Mouse (Mus musculus) midbrain, postnatal 0 days (tissue): Measurements from ENCODE around the gene Umodl1. TPM values are rescaled to one million over a fixed set of nuclear protein-coding genes. Genes with fewer than 3 reads are reported as not detected.

Experiments used
- ATAC-seq: fragments of 200-750 bp; cut with Nextera tagmentation; 2 replicates; pipeline ENCODE4 v1.8.0; 2017; ENCODE audit warnings: moderate number of reproducible peaks, mild to moderate bottlenecking, moderate TSS enrichment, moderate library complexity; ENCODE audit not compliant: low FRiP score
- DNase-seq: peaks from one replicate; pipeline ENCODE4 v3.0.0-alpha.2; 2015; ENCODE audit warnings: low spot score
- H3K27ac ChIP-seq: fragments of 300-500 bp; sonication (generic); 2 replicates; pipeline ENCODE4 v1.5.1; 2014; ENCODE audit warnings: low read depth, mild to moderate bottlenecking, low read length, mixed read lengths
- H3K27me3 ChIP-seq: fragments of 300-500 bp; sonication (generic); 2 replicates; pipeline ENCODE4 v1.6.1; 2014; ENCODE audit warnings: low read length, control low read depth, mixed read lengths; ENCODE audit not compliant: insufficient read depth
- H3K36me3 ChIP-seq: fragments of 300-500 bp; sonication (generic); 2 replicates; pipeline ENCODE4 v1.6.1; 2014; ENCODE audit warnings: low read length, control low read depth, mixed read lengths; ENCODE audit not compliant: insufficient read depth
- H3K4me1 ChIP-seq: fragments of 300-500 bp; sonication (generic); 2 replicates; pipeline ENCODE4 v1.6.1; 2014; ENCODE audit warnings: mild to moderate bottlenecking, control low read depth, antibody characterized with exemption, low read length, mixed read lengths; ENCODE audit not compliant: insufficient read depth
- H3K4me2 ChIP-seq: fragments of 300-500 bp; sonication (generic); 2 replicates; pipeline ENCODE4 v1.6.1; 2014; ENCODE audit warnings: low read depth, mild to moderate bottlenecking, low read length, mixed read lengths; ENCODE audit not compliant: poor library complexity, severe bottlenecking
- H3K4me3 ChIP-seq: fragments of 300-500 bp; sonication (generic); 2 replicates; pipeline ENCODE4 v1.5.1; 2014; ENCODE audit warnings: low read depth, mild to moderate bottlenecking, low read length, moderate library complexity
- H3K9ac ChIP-seq: fragments of 300-500 bp; sonication (generic); replicated peaks from 2 replicates; pipeline ENCODE4 v1.6.1; 2014; ENCODE audit warnings: mild to moderate bottlenecking, low read length, moderate library complexity, mixed read lengths; ENCODE audit not compliant: poor library complexity, severe bottlenecking
- H3K9me3 ChIP-seq: fragments of 300-500 bp; sonication (generic); 2 replicates; pipeline ENCODE4 v1.6.1; 2016; ENCODE audit warnings: low read length, control low read depth
- CTCF ChIP-seq: IDR thresholded peaks from 2 replicates; pipeline ENCODE4 v1.5.1; 2016; ENCODE audit warnings: antibody characterized with exemption, mild to moderate bottlenecking
- WGBS: fragments of 180-500 bp; shearing (Covaris S2); extraction: QIAGEN DNeasy Blood & Tissue Kit; methylation state at CpG from one replicate; pipeline ENCODE4 v1.1.7; 2014; 5-methylcytosine and 5-hydroxymethylcytosine counted together
- polyA plus RNA-seq: library from polyadenylated mRNA; unstranded; fragments of >200 nt; fragmentation: Nextera tagmentation; extraction: Ambion mirVana; gene quantifications from 2 replicates; pipeline ENCODE4 v1.2.1, GENCODE M21; 2015
- total RNA-seq: library from RNA; depleted of rRNA; stranded (reverse); fragments of >200 nt; gene quantifications from 2 replicates; pipeline ENCODE4 v1.2.3, GENCODE M21; 2014

Umodl1 gene
- total and polyA plus RNA-seq, 2 experiments from 2014 or later: 0.12 to 0.16 TPM

- H3K4me2 ChIP-seq: no peak overlapping the region
- 0 out of 2 replicates have a peak, but pooled peaks cover 3% of the 10 kb centered on the region for H3K9me3 ChIP-seq
- H3K4me1 ChIP-seq: no peaks in the 10 kb centered on the region
- ATAC-seq (no peak), DNase-seq (no peak)
- no peak for TF ChIP-seq CTCF
- H3K27ac ChIP-seq: no peak overlapping the region
- 78% methylated on average over 6 of the region's 6 CpGs for WGBS
- H3K36me3 ChIP-seq: no peaks in the 10 kb centered on the region
- H3K27me3 ChIP-seq: no peaks in the 10 kb centered on the region
- H3K4me3 ChIP-seq: no peak overlapping the region
- no peak overlapping the region for H3K9ac ChIP-seq
These were observed 72.5 kb downstream of the Umodl1 start for GRCm38 (mm10) chr17:31026986-31027385.

- no peak for ATAC-seq
- DNase-seq: no peak
These were observed 73.3 kb downstream of the Umodl1 start for GRCm38 (mm10) chr17:31027723-31028122.

DNA sequence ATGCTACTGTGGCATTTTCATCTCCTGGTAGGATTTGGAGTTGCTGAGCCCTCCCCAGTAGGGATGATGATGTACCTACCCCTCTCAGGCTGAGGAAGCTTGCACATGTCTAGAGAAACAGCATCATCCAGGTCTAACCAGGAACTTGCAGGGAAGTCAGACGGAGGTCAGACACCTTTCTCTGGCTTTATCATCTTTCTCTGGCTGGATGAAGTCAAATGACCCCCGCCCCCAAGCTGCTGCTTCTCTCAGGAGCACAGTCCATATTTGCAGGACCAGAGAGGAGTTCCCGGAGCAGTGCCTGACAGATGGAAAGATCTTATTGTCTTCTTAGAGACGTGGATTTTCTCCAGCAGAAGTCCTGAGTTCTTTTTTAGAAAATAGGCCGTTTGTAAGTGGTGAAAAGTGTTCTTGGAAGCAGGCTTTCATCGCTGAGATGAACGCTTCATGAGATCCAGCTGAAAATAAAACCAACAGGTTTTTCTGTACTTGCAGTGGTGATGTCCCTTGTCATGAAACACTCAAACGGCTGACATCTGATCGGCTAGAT is 74.5 kb downstream of the Umodl1 start:
- no peak for DNase-seq

More at GRCm38 (mm10) chr17:31027723-31028122, 73.3 kb downstream of the Umodl1 start:
- no peak overlapping the region for H3K9ac ChIP-seq
- H3K27ac ChIP-seq: no peak overlapping the region
- no peaks in the 10 kb centered on the region for H3K27me3 ChIP-seq
- no peak overlapping the region for H3K4me2 ChIP-seq
- H3K9me3 ChIP-seq: 0 out of 2 replicates have a peak, but pooled peaks cover 3% of the 10 kb centered on the region
- H3K4me3 ChIP-seq: no peak overlapping the region
- TF ChIP-seq CTCF: no peak
- H3K36me3 ChIP-seq: no peaks in the 10 kb centered on the region
- H3K4me1 ChIP-seq: no peaks in the 10 kb centered on the region
- WGBS: 85% methylated on average over 6 of the region's 6 CpGs

DNA sequence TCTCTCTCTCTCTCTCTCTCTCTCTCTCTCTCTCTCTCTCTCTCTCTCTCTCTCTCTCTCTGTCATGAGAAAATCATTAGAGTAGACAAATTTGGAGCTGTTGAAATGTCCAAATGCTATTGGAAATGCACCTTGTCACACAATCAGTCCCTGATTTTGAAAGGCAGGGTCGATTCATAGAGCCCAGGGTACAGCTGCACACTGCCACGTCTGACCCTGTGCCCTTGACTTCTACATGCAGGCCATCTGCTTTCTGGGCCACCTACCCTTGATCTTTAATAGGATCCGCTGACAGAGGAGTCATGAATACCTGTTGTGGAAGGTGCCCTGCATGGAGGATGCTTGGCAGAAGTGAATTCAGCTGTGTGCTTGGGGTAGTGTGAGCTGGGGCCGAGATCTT is 75.0 kb downstream of the Umodl1 start:
- WGBS: 88% methylated on average over 4 of the region's 4 CpGs
- no peak for TF ChIP-seq CTCF
- no peak overlapping the region for H3K9ac ChIP-seq
- ATAC-seq (no peak), DNase-seq (no peak)
- no peaks in the 10 kb centered on the region for H3K27me3 ChIP-seq
- no peaks in the 10 kb centered on the region for H3K4me1 ChIP-seq
- no peak overlapping the region for H3K4me3 ChIP-seq
- no peak overlapping the region for H3K4me2 ChIP-seq
- no peaks in the 10 kb centered on the region for H3K36me3 ChIP-seq
- H3K9me3 ChIP-seq: no peaks in the 10 kb centered on the region
- H3K27ac ChIP-seq: no peak overlapping the region

More for the DNA sequence above, 74.5 kb downstream of the Umodl1 start:
- H3K4me3 ChIP-seq: no peak overlapping the region
- no peaks in the 10 kb centered on the region for H3K4me1 ChIP-seq
- no peak for TF ChIP-seq CTCF
- H3K9me3 ChIP-seq: no peaks in the 10 kb centered on the region
- H3K27ac ChIP-seq: no peak overlapping the region
- no peaks in the 10 kb centered on the region for H3K27me3 ChIP-seq
- WGBS: 79% methylated on average over 9 of the region's 9 CpGs
- H3K36me3 ChIP-seq: no peaks in the 10 kb centered on the region
- no peak for ATAC-seq
- H3K9ac ChIP-seq: no peak overlapping the region
- H3K4me2 ChIP-seq: no peak overlapping the region

DNA sequence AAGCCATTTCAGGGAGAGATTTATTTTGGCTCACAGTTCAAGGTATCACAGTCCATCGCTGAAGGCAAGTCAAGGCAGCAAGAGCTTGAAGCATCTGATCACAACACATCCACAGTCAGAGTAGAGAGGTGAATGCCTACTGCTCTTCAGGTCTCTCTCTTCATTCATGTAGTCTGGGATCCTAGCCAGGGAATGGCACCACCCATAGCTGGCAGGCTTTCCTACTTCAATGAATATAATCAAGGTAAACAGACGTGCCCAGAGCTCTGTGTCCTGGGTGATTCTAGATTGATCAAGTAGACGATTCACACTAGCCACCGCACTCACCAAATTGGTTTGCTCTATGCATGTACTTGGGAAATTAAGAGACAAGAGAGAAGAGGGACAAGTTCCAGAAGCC is 77.9 kb downstream of the Umodl1 start:
- 89% methylated on average over 4 of the region's 4 CpGs for WGBS
- ATAC-seq: no peak

GRCm38 (mm10) chr17:31033251-31033650 is 78.8 kb downstream of the Umodl1 start:
- Histone ChIP-seq H3K4me2 (no peak overlapping the region), H3K4me3 (no peak overlapping the region), H3K27ac (no peak overlapping the region), H3K4me1 (no peaks in the 10 kb centered on the region), H3K36me3 (no peaks in the 10 kb centered on the region), H3K9ac (no peak overlapping the region), H3K27me3 (no peaks in the 10 kb centered on the region), H3K9me3 (no peaks in the 10 kb centered on the region)
- no peak for TF ChIP-seq CTCF
- 59% methylated on average over 2 of the region's 2 CpGs for WGBS
- no peak for ATAC-seq
- DNase-seq: no peak

More for the DNA sequence above, 77.9 kb downstream of the Umodl1 start:
- no peak for DNase-seq
- Histone ChIP-seq H3K36me3 (no peaks in the 10 kb centered on the region), H3K9me3 (no peaks in the 10 kb centered on the region), H3K4me1 (no peaks in the 10 kb centered on the region), H3K27ac (no peak overlapping the region), H3K4me3 (no peak overlapping the region), H3K4me2 (no peak overlapping the region), H3K9ac (no peak overlapping the region), H3K27me3 (no peaks in the 10 kb centered on the region)
- TF ChIP-seq CTCF: no peak
